In the genomic region with DNA sequence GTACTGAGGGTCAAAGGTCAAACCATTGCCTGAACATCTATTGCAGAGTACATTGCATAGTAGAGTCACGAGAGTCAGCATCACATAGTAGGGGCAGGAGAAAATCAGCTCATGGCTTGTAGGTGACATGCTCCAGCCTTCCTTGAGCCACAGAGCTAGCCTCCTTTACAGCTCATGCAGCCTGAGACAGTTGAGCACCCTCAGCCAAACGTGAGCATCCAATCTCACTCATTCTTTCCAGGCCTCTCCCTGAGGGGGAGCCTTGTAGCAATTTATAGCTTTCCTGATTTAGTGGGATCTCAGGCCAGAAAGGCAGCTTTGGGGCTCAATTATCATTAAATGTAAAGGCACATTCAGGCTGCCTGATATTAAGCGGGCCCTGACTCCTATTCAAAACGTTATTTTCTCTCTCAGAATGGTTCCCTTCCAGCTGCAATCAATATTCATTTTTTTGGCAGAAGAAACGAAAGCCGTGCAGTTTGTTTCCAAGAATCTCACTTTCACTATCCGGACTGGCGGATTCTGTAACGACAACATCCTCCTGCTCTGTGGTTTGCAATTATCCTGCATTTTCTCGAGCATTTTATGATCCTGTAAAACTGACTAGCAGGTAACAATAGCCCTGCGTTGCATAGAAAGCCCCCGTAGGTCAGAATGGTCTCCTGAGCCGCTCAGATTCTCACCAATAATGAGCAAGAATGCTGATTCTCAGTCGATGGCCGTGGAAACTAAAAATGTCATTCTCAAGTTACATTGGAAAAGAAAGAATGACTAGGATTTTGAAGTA, we compare ENCODE assay signal across 11 mouse cellular contexts. TPM values are rescaled to one million over a fixed set of nuclear protein-coding genes. Genes with fewer than 3 reads are reported as not detected.
A peak's percentile ranks its signal among the peaks of the same experiment; 100 is the strongest.
DNase-seq lines count a peak whose midpoint lies in the region; ATAC-seq and TF ChIP-seq lines count a peak whose summit lies in the region.
"Had no signal": no experiment of that assay in that cellular context is flagged by ENCODE, and none has a peak within 500 bp of the region (broad histone marks: within the 10 kb centered on the region; RNA-seq: fewer than 3 reads in every experiment).

No protein-coding gene starts in this region.

- H3K4me3 ChIP-seq in limb, embryonic 13.5 days, result peak overlapping the region; percentile 21; the same call in 1 of the 2 replicates
- H3K4me3 ChIP-seq: megakaryocyte, embryonic 14.5 days had no signal

- no peak for TF ChIP-seq POLR2A in brain, embryonic 14.5 days (IDR thresholded peaks at IDR 0.05; ENCODE audit: borderline replicate concordance, extremely low read depth, insufficient read depth, insufficient read length, poor library complexity, severe bottlenecking)

- no peaks in the 10 kb centered on the region for H3K9me3 ChIP-seq in limb, embryonic 13.5 days

- H3K36me3 ChIP-seq in limb, embryonic 13.5 days, result no peaks in the 10 kb centered on the region

- DNase-seq in frontal cortex, postnatal 14 days (ENCODE audit: low spot score in 2 of 2), result no peak
- peak; percentile 8 for DNase-seq in layer of hippocampus, adult 11-12 months (ENCODE audit: low spot score)
- no peak for DNase-seq in layer of hippocampus, adult 9-11 months
- peak; percentile 22 for DNase-seq in brain, embryonic 14.5 days (ENCODE audit: low read depth)
- DNase-seq in adrenal gland, adult 18-20 months (ENCODE audit: low spot score in 2 of 2), result no peak
- DNase-seq in adipocyte (ENCODE audit: low spot score), result no peak
- DNase-seq: cerebellum, adult 11-12 months; thymus, adult 2 months had no signal

- H3K4me1 ChIP-seq in limb, embryonic 13.5 days, result peaks cover 11% of the 10 kb centered on the region
- H3K4me1 ChIP-seq: megakaryocyte, embryonic 14.5 days had no signal

- peak; percentile 89 for ATAC-seq in frontal cortex, adult (ENCODE audit: low TSS enrichment)
- peak; percentile 79 for ATAC-seq in limb, embryonic 13.5 days (ENCODE audit: low FRiP score, low read depth)

- 17% methylated on average over 15 of the region's 15 CpGs for WGBS in limb, embryonic 13.5 days

- H3K4me2 ChIP-seq in limb, embryonic 13.5 days (replicated peaks), result peak overlapping the region; percentile 51

- no peak for TF ChIP-seq CTCF in brain, embryonic 14.5 days (IDR thresholded peaks at IDR 0.05; ENCODE audit: borderline replicate concordance, extremely low read depth, insufficient read depth, insufficient read length)

- H3K27ac ChIP-seq in limb, embryonic 13.5 days, result peak overlapping the region; percentile 17; the same call in 1 of the 2 replicates

- H3K27me3 ChIP-seq in limb, embryonic 13.5 days, result no peaks in the 10 kb centered on the region
- H3K27me3 ChIP-seq: megakaryocyte, embryonic 14.5 days had no signal

- no peak overlapping the region for H3K9ac ChIP-seq in limb, embryonic 13.5 days

RNA-seq across cellular contexts. Expression of gene Fgf12, which starts 58.6 kb away (rescaled TPM):
- polyA plus RNA-seq in brain, embryonic 14.5 days (2012; rRNA removed), result 10.2 and 18.0 TPM in 2 replicates
- polyA plus RNA-seq in limb, embryonic 13.5 days (2015; fragmentation: Nextera tagmentation; extraction: Ambion mirVana), result 12.0 and 13.3 TPM in 2 replicates
- 1 to 10 TPM; 1.7 to 3.2 TPM for total RNA-seq in adrenal gland, adult 18-20 months (2021)

Comparison
In these comparisons a context has a peak if more than half of its experiments do, and no peak if none do; other contexts are left out.
1. DNase-seq: peak in layer of hippocampus, adult 11-12 months (single experiment) and brain, embryonic 14.5 days (single experiment); none in frontal cortex, postnatal 14 days (0 of 2), layer of hippocampus, adult 9-11 months (single experiment), adrenal gland, adult 18-20 months (0 of 2) and adipocyte (single experiment).